Mouse (Mus musculus) forebrain, embryonic 14.5 days (tissue): ENCODE measurements around the gene Btnl2. TPM values are rescaled to one million over a fixed set of nuclear protein-coding genes. Genes with fewer than 3 reads are reported as not detected.

Source experiments
- ATAC-seq: fragments of 200-750 bp; cut with Nextera tagmentation; 2 replicates; pipeline ENCODE4 v1.8.0; 2017; ENCODE audit warnings: mild to moderate bottlenecking, moderate library complexity
- DNase-seq: peaks from one replicate; pipeline ENCODE4 v3.0.0-alpha.2; 2015; ENCODE audit warnings: low spot score
- H3K27ac ChIP-seq: fragments of 300-500 bp; sonication (generic); 2 replicates; pipeline ENCODE4 v1.5.1; 2014; ENCODE audit warnings: low read depth, mild to moderate bottlenecking, control low read depth, low read length, moderate library complexity
- H3K27me3 ChIP-seq: fragments of 300-500 bp; sonication (generic); replicated peaks from 2 replicates; pipeline ENCODE4 v1.6.1; 2014; ENCODE audit warnings: low read length, control low read depth, mixed read lengths; ENCODE audit not compliant: control insufficient read depth, insufficient read depth
- H3K36me3 ChIP-seq: fragments of 300-500 bp; sonication (generic); 2 replicates; pipeline ENCODE4 v1.6.1; 2014; ENCODE audit warnings: low read length, control low read depth; ENCODE audit not compliant: control insufficient read depth, insufficient read depth
- H3K4me1 ChIP-seq: fragments of 300-500 bp; sonication (generic); 2 replicates; pipeline ENCODE4 v1.6.1; 2014; ENCODE audit warnings: antibody characterized with exemption, low read length, control low read depth; ENCODE audit not compliant: control insufficient read depth, insufficient read depth
- H3K4me2 ChIP-seq: fragments of 300-500 bp; sonication (generic); 2 replicates; pipeline ENCODE4 v1.6.1; 2014; ENCODE audit warnings: mild to moderate bottlenecking, control low read depth, low read length
- H3K4me3 ChIP-seq: fragments of 300-500 bp; sonication (generic); 2 replicates; pipeline ENCODE4 v1.5.1; 2014; ENCODE audit warnings: low read depth, low read length, control low read depth
- H3K9ac ChIP-seq: fragments of 300-500 bp; sonication (generic); 2 replicates; pipeline ENCODE4 v1.6.1; 2014; ENCODE audit warnings: mild to moderate bottlenecking, low read length, control low read depth, moderate library complexity
- H3K9me3 ChIP-seq: fragments of 300-500 bp; sonication (generic); replicated peaks from 2 replicates; pipeline ENCODE4 v1.6.1; 2016; ENCODE audit warnings: low read length, control low read depth, mixed read lengths; ENCODE audit not compliant: control insufficient read depth
- whole genome bisulfite sequencing: fragments of 180-500 bp; shearing (Covaris S2); extraction: QIAGEN DNeasy Blood & Tissue Kit; methylation state at CpG from one replicate; pipeline ENCODE4 v1.1.7; 2014; 5-methylcytosine and 5-hydroxymethylcytosine counted together
- polyA plus RNA-seq: library from polyadenylated mRNA; unstranded; fragments of >200 nt; fragmentation: Nextera tagmentation; extraction: Ambion mirVana; gene quantifications from 2 replicates; pipeline ENCODE4 v1.2.1, GENCODE M21; 2014

Btnl2 gene
- polyA plus RNA-seq, 1 experiment from 2014 or later = not detected

GRCm38 (mm10) chr17:34340619-34341402, 13.8 kb upstream of the Btnl2 start:
- DNase-seq (no peak), ATAC-seq (no peak)
- WGBS = 46% methylated on average over 3 of the region's 3 CpGs
- Histone ChIP-seq H3K4me2 (no peak overlapping the region), H3K9me3 (no peaks in the 10 kb centered on the region), H3K4me1 (no peaks in the 10 kb centered on the region), H3K36me3 (no peaks in the 10 kb centered on the region), H3K9ac (no peak overlapping the region), H3K27ac (no peak overlapping the region), H3K27me3 (no peaks in the 10 kb centered on the region; the same call in 1 of the 2 replicates), H3K4me3 (no peak overlapping the region)

DNA sequence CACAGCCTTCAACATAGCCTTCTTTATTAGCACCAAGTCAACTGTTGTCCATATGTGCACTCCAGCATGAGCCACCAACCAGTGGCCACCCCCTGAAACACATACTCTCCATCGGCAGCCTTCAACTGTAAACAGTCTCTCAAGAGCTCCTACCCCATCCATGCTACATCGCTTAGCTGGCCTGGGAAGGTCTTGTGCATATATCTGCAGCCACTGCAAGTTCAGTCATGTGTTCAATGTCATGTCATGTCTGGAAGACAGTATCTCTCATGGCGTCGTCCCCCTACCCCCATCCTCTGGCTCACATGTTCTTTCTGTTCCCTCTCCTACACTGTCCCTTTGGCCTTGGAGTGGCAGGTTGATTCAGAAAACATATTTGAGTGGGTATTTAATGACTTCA, 9.7 kb upstream of the Btnl2 start:
- Histone ChIP-seq H3K4me3 (no peak overlapping the region), H3K27ac (no peak overlapping the region), H3K27me3 (no peaks in the 10 kb centered on the region; the same call in 1 of the 2 replicates), H3K9me3 (no peaks in the 10 kb centered on the region), H3K4me2 (no peak overlapping the region), H3K36me3 (no peaks in the 10 kb centered on the region), H3K9ac (no peak overlapping the region), H3K4me1 (no peaks in the 10 kb centered on the region)
- DNase-seq (no peak), ATAC-seq (no peak)
- 92% methylated on average over 4 of the region's 4 CpGs for WGBS

- H3K9me3 ChIP-seq = no peaks in the 10 kb centered on the region
- no peak overlapping the region for H3K27ac ChIP-seq
- H3K4me2 ChIP-seq = no peak overlapping the region
- no peaks in the 10 kb centered on the region; the same call in 1 of the 2 replicates for H3K27me3 ChIP-seq
- no peaks in the 10 kb centered on the region for H3K36me3 ChIP-seq
- no peak overlapping the region for H3K4me3 ChIP-seq
- H3K4me1 ChIP-seq = no peaks in the 10 kb centered on the region
- no peak overlapping the region for H3K9ac ChIP-seq
- ATAC-seq (no peak), DNase-seq (no peak)
- WGBS = 87% methylated on average over 7 of the region's 7 CpGs
These were observed 9.1 kb upstream of the Btnl2 start for GRCm38 (mm10) chr17:34345486-34345885.

- DNase-seq = no peak
- no peaks in the 10 kb centered on the region for H3K4me1 ChIP-seq
- no peaks in the 10 kb centered on the region for H3K27me3 ChIP-seq
- no peak overlapping the region for H3K4me2 ChIP-seq
- H3K4me3 ChIP-seq = no peak overlapping the region
- WGBS = 77% methylated on average over 3 of the region's 3 CpGs
- no peak overlapping the region for H3K27ac ChIP-seq
- H3K9me3 ChIP-seq = no peaks in the 10 kb centered on the region
- no peak for ATAC-seq
- H3K9ac ChIP-seq = no peak overlapping the region
- no peaks in the 10 kb centered on the region for H3K36me3 ChIP-seq
These were observed 8.6 kb upstream of the Btnl2 start for GRCm38 (mm10) chr17:34346041-34346440.

- Histone ChIP-seq H3K36me3 (no peaks in the 10 kb centered on the region), H3K4me1 (no peaks in the 10 kb centered on the region), H3K9ac (no peak overlapping the region), H3K9me3 (no peaks in the 10 kb centered on the region), H3K4me2 (no peak overlapping the region), H3K27ac (no peak overlapping the region), H3K4me3 (no peak overlapping the region), H3K27me3 (no peaks in the 10 kb centered on the region)
- DNase-seq (peak; percentile 38), ATAC-seq (no peak)
- 70% methylated on average over 6 of the region's 6 CpGs for WGBS
These were observed 6.9 kb upstream of the Btnl2 start for GRCm38 (mm10) chr17:34347606-34348308.

- H3K4me2 ChIP-seq = no peak overlapping the region
- H3K36me3 ChIP-seq = no peaks in the 10 kb centered on the region
- no peaks in the 10 kb centered on the region for H3K4me1 ChIP-seq
- ATAC-seq = no peak
- no peaks in the 10 kb centered on the region for H3K9me3 ChIP-seq
- no peak overlapping the region for H3K4me3 ChIP-seq
- H3K27ac ChIP-seq = no peak overlapping the region
- DNase-seq = peak; percentile 89
- H3K27me3 ChIP-seq = no peaks in the 10 kb centered on the region
- WGBS = 8% methylated on average over 4 of the region's 4 CpGs
- H3K9ac ChIP-seq = no peak overlapping the region
These were observed 5.2 kb upstream of the Btnl2 start for GRCm38 (mm10) chr17:34349429-34349828.

GRCm38 (mm10) chr17:34354940-34355339, 318 bp downstream of the Btnl2 start:
- Histone ChIP-seq H3K27ac (no peak overlapping the region), H3K4me1 (no peaks in the 10 kb centered on the region), H3K4me3 (no peak overlapping the region), H3K4me2 (no peak overlapping the region), H3K9ac (no peak overlapping the region), H3K27me3 (no peaks in the 10 kb centered on the region), H3K9me3 (no peaks in the 10 kb centered on the region), H3K36me3 (no peaks in the 10 kb centered on the region)
- DNase-seq (no peak), ATAC-seq (no peak)
- 80% methylated on average over 1 of the region's 1 CpGs for WGBS

GRCm38 (mm10) chr17:34362954-34363546, 8.4 kb downstream of the Btnl2 start:
- Histone ChIP-seq H3K27me3 (no peaks in the 10 kb centered on the region), H3K36me3 (no peaks in the 10 kb centered on the region)

More at GRCm38 (mm10) chr17:34362954-34363546, 8.4 kb downstream of the Btnl2 start:
- ATAC-seq = no peak
- Histone ChIP-seq H3K4me1 (no peaks in the 10 kb centered on the region), H3K27ac (no peak overlapping the region), H3K9ac (no peak overlapping the region), H3K4me3 (no peak overlapping the region), H3K4me2 (no peak overlapping the region), H3K9me3 (no peaks in the 10 kb centered on the region)
- WGBS = 86% methylated on average over 15 of the region's 15 CpGs
- DNase-seq = no peak
